Mouse (Mus musculus): ENCODE measurements around the gene Eri2.

GRCm38 (mm10) chr7:119794251-119794638 lies 387 bp upstream of the Eri2 start:
- no peak for TF ChIP-seq CTCF (IDR thresholded peaks at IDR 0.05; ENCODE audit: extremely low read depth, insufficient read length, insufficient replicate concordance, low read depth, low read length)
- TF ChIP-seq POLR2A (IDR thresholded peaks at IDR 0.05; ENCODE audit: low read depth, low read length) = no peak

Data from small intestine, adult 2 months (tissue).